Mouse (Mus musculus) stomach, adult 2 months (tissue): ENCODE measurements around the gene Nrros. TPM values are rescaled to one million over a fixed set of nuclear protein-coding genes. Genes with fewer than 3 reads are reported as not detected.

Experiments used
- polyA plus RNA-seq: library from polyadenylated mRNA; depleted of rRNA; stranded (reverse); fragments of >200 nt; gene quantifications from 2 replicates; pipeline ENCODE4 v1.2.3, GENCODE M21; 2012; rRNA removed

The Nrros gene
- polyA plus RNA-seq = 4.9 and 5.2 TPM in 2 replicates

GRCm38 (mm10) chr16:32165281-32165821, at the start of gene Nrros:
Gene Nrros (minus strand): TSS chr16:32165594.

GRCm38 (mm10) chr16:32179333-32179901, 14.0 kb upstream of the Nrros start, which contains the start of gene Bex6:
Gene Bex6 (plus strand): TSS chr16:32179823.

DNA sequence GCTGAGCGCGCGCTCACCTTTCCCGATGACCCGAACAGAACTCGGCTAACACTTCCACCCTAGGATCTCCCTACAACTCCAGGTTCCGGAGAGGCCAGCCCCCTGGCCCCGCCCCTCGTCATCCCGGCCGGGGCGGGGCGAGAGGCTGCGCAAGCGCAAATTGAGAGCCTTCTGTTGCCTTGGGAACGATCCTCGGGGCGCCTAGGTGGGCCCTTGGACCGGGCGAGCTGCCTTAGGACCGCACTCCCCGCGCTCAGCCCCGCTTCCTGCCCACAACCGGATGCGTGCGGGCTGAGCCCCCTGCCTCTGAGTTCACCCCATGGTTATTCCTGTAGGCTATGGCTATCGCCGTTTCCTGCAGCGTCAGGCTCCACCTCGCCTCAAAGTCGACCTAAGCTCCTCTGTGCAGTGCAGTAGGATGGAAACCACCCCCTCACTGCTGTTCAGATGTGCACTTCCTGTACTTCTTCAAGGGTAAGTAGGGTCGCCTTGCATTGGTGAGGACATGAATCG, 65.7 kb downstream of the Nrros start, which contains the start of the genes Pigx and Cep19:
TSS of gene Pigx (minus strand) at position 103 of the 513 bp plus-strand sequence.
TSS of gene Cep19 (plus strand) at position 163 of the 513 bp plus-strand sequence.

Other genes with a start within 250 kb of the Nrros start
- gene Pigz, start 231.7 kb downstream of the Nrros start, polyA plus RNA-seq = 4.0 and 5.3 TPM in 2 replicates
- 52.4 and 136 TPM in 2 replicates for gene 0610012G03Rik, start 217.1 kb downstream of the Nrros start, polyA plus RNA-seq
- gene Ncbp2, start 217.1 kb downstream of the Nrros start, polyA plus RNA-seq = 0.98 and 2.5 TPM in 2 replicates
- 0.65 and 0.97 TPM in 2 replicates for gene Senp5, start 162.3 kb downstream of the Nrros start, polyA plus RNA-seq
- gene Pak2, start 86.3 kb downstream of the Nrros start, polyA plus RNA-seq = 7.1 TPM in 2 replicates
- gene Pigx, start 65.9 kb downstream of the Nrros start, polyA plus RNA-seq = 14.1 and 38.1 TPM in 2 replicates
- gene Cep19, start 65.8 kb downstream of the Nrros start, polyA plus RNA-seq = 12.5 and 16.7 TPM in 2 replicates
- gene Bex6, start 14.2 kb upstream of the Nrros start, polyA plus RNA-seq = not detected in 2 replicates
- gene Fbxo45, start 81.6 kb upstream of the Nrros start, polyA plus RNA-seq = 0.98 and 1.4 TPM in 2 replicates
- gene Wdr53, start 81.6 kb upstream of the Nrros start, polyA plus RNA-seq = 0.59 and 0.66 TPM in 2 replicates
- gene Smco1, start 105.9 kb upstream of the Nrros start, polyA plus RNA-seq = 0.04 TPM in 1 of 2 replicates, not detected in the other
- gene Rnf168, start 111.9 kb upstream of the Nrros start, polyA plus RNA-seq = 2.6 and 3.3 TPM in 2 replicates
- 0.49 and 1.2 TPM in 2 replicates for gene Ubxn7, start 166.7 kb upstream of the Nrros start, polyA plus RNA-seq
- not detected in 2 replicates for gene Tm4sf19, start 234.9 kb upstream of the Nrros start, polyA plus RNA-seq